Mouse (Mus musculus) MEL (cell line): ENCODE measurements around the gene Itga11. TPM values are rescaled to one million over a fixed set of nuclear protein-coding genes. Genes with fewer than 3 reads are reported as not detected.

ENCODE experiments used
- DNase-seq: peaks from one replicate; pipeline ENCODE4 v3.0.0; 2011; ENCODE audit warnings: low read depth, low spot score
- H3K27ac ChIP-seq: 2 replicates; pipeline ENCODE4 v1.5.1; 2012; ENCODE audit warnings: low read depth, mild to moderate bottlenecking, control low read depth, low read length, moderate library complexity; ENCODE audit not compliant: control insufficient read depth
- H3K27me3 ChIP-seq, 2 experiments: fragments of 150-350 bp in 1 of 2; sonication (generic) in 1 of 2; 2 replicates each; pipeline ENCODE4 v1.6.1; 2012; ENCODE audit warnings: low read length in 2 of 2, mild to moderate bottlenecking in 2 of 2, improper control_type of control experiment in 1 of 2, moderate library complexity in 1 of 2; ENCODE audit not compliant: insufficient read depth in 2 of 2, control insufficient read depth in 1 of 2
- H3K36me3 ChIP-seq, 2 experiments: 2 replicates each; pipeline ENCODE4 v1.6.1; 2012 to 2014; ENCODE audit warnings: low read length in 2 of 2, improper control_type of control experiment in 1 of 2, inconsistent platforms in 1 of 2, mild to moderate bottlenecking in 1 of 2; ENCODE audit not compliant: insufficient read depth in 2 of 2, control insufficient read depth in 1 of 2
- H3K4me1 ChIP-seq, 2 experiments: fragments of 150-350 bp in 1 of 2; sonication (generic) in 1 of 2; 2 replicates each; pipeline ENCODE4 v1.6.1; 2012; ENCODE audit warnings: low read length in 2 of 2, improper control_type of control experiment in 1 of 2, mild to moderate bottlenecking in 1 of 2; ENCODE audit not compliant: insufficient read depth in 2 of 2, control insufficient read depth in 1 of 2
- H3K4me3 ChIP-seq, 2 experiments: fragments of 150-350 bp in 1 of 2; sonication (generic) in 1 of 2; 2 replicates each; pipeline ENCODE4 v1.5.1; 2012; ENCODE audit warnings: low read depth in 2 of 2, low read length in 2 of 2, mild to moderate bottlenecking in 2 of 2, moderate library complexity in 2 of 2, control low read depth in 1 of 2, improper control_type of control experiment in 1 of 2; ENCODE audit not compliant: control insufficient read depth in 1 of 2, insufficient read depth in 1 of 2
- H3K79me2 ChIP-seq: 2 replicates; pipeline ENCODE4 v1.6.1; 2012; ENCODE audit warnings: mild to moderate bottlenecking, low read length, moderate library complexity; ENCODE audit not compliant: control insufficient read depth, poor library complexity, insufficient read depth
- H3K9ac ChIP-seq: 2 replicates; pipeline ENCODE4 v1.6.1; 2012; ENCODE audit warnings: low read depth, mild to moderate bottlenecking, control low read depth, low read length, moderate library complexity; ENCODE audit not compliant: control insufficient read depth, poor library complexity, severe bottlenecking
- H3K9me3 ChIP-seq: fragments of 150-350 bp; sonication (generic); replicated peaks from 2 replicates; pipeline ENCODE4 v1.6.1; 2012; ENCODE audit warnings: mild to moderate bottlenecking, low read length, improper control_type of control experiment, moderate library complexity; ENCODE audit not compliant: insufficient read depth
- CHD2 ChIP-seq: IDR thresholded peaks from 2 replicates; pipeline ENCODE4 v1.6.1; 2011; ENCODE audit warnings: low read length, improper control_type of control experiment
- CTCF ChIP-seq, 3 experiments: IDR thresholded peaks in 2 of 3; conservative IDR thresholded peaks in 1 of 3; 2 replicates each; pipeline ENCODE4 v1.5.1; 2011 to 2012; ENCODE audit warnings: low read length in 3 of 3, low read depth in 2 of 3, mild to moderate bottlenecking in 2 of 3, improper control_type of control experiment in 1 of 3, inconsistent platforms in 1 of 3, mixed read lengths in 1 of 3, moderate library complexity in 1 of 3; ENCODE audit not compliant: control insufficient read depth in 1 of 3, insufficient read depth in 1 of 3, poor library complexity in 1 of 3, severe bottlenecking in 1 of 3
- E2F4 ChIP-seq: IDR thresholded peaks from 2 replicates; pipeline ENCODE4 v1.6.1; 2011; ENCODE audit warnings: low read depth, low read length, improper control_type of control experiment, borderline replicate concordance
- ELF1 ChIP-seq: IDR thresholded peaks from 2 replicates; pipeline ENCODE4 v1.6.1; 2014; ENCODE audit warnings: low read depth, mild to moderate bottlenecking, inconsistent platforms, low read length, improper control_type of control experiment, moderate library complexity
- EP300 ChIP-seq, 2 experiments: IDR thresholded peaks; 2 replicates each; pipeline ENCODE4 v1.6.1; 2011; ENCODE audit warnings: improper control_type of control experiment in 2 of 2, low read length in 2 of 2, low read depth in 1 of 2, mild to moderate bottlenecking in 1 of 2
- HCFC1 ChIP-seq: IDR thresholded peaks from 2 replicates; pipeline ENCODE4 v1.6.1; 2012; ENCODE audit warnings: low read depth, mild to moderate bottlenecking, inconsistent platforms, low read length, improper control_type of control experiment, moderate library complexity
- KAT2A ChIP-seq: conservative IDR thresholded peaks from 2 replicates; pipeline ENCODE4 v1.6.1; 2012; ENCODE audit warnings: low read depth, low read length, improper control_type of control experiment, inconsistent platforms
- MAFK ChIP-seq: IDR thresholded peaks from 2 replicates; pipeline ENCODE4 v1.6.1; 2011; ENCODE audit warnings: low read depth, mild to moderate bottlenecking, low read length, improper control_type of control experiment, borderline replicate concordance
- MAZ ChIP-seq: IDR thresholded peaks from 2 replicates; pipeline ENCODE4 v1.6.1; 2012; ENCODE audit warnings: low read depth, mild to moderate bottlenecking, inconsistent platforms, low read length, improper control_type of control experiment
- MEF2A ChIP-seq: IDR thresholded peaks from 2 replicates; pipeline ENCODE4 v1.6.1; 2014; ENCODE audit warnings: low read depth, mild to moderate bottlenecking, inconsistent platforms, low read length, improper control_type of control experiment; ENCODE audit not compliant: poor library complexity, insufficient replicate concordance, severe bottlenecking; ENCODE audit errors: extremely low read depth
- POLR2AphosphoS2 ChIP-seq: IDR thresholded peaks from 2 replicates; pipeline ENCODE4 v1.6.1; 2011; ENCODE audit warnings: low read length, improper control_type of control experiment
- POLR2AphosphoS5 ChIP-seq: IDR thresholded peaks from 2 replicates; pipeline ENCODE4 v1.6.1; 2012; ENCODE audit warnings: low read depth, borderline replicate concordance, mild to moderate bottlenecking, inconsistent platforms, low read length, moderate library complexity, mixed read lengths
- SMC3 ChIP-seq: IDR thresholded peaks from 2 replicates; pipeline ENCODE4 v1.6.1; 2011; ENCODE audit warnings: low read depth, low read length, improper control_type of control experiment
- TCF12 ChIP-seq: IDR thresholded peaks from 2 replicates; pipeline ENCODE4 v1.6.1; 2014; ENCODE audit warnings: low read depth, mild to moderate bottlenecking, inconsistent platforms, low read length, improper control_type of control experiment, moderate library complexity
- ZNF384 ChIP-seq: IDR thresholded peaks from 2 replicates; pipeline ENCODE4 v1.6.1; 2012; ENCODE audit warnings: low read depth, mild to moderate bottlenecking, inconsistent platforms, low read length, improper control_type of control experiment
- polyA plus RNA-seq, 2 experiments: library from polyadenylated mRNA; stranded (reverse) in 1 of 2; unstranded in 1 of 2; fragments of >175 nt in 1 of 2; fragments of >200 nt in 1 of 2; gene quantifications; 2 replicates each; pipeline versions ENCODE4 v1.2.1 to v1.2.4; 2012; ENCODE audit warnings: low replicate concordance in 2 of 2, low read depth in 1 of 2; ENCODE audit not compliant: insufficient read length in 2 of 2, insufficient read depth in 1 of 2, missing spikeins in 1 of 2
- total RNA-seq: library from RNA; depleted of rRNA; stranded (reverse); fragments of 300-350 nt; gene quantifications from 2 replicates; pipeline ENCODE4 v1.2.3, GENCODE M21; 2012

The Itga11 gene
- total and polyA plus RNA-seq, 3 experiments = not detected

GRCm38 (mm10) chr9:62665892-62666291 is 11.7 kb upstream of the Itga11 start:
- no peak overlapping the region for H3K4me3 ChIP-seq
- no peak overlapping the region for H3K27ac ChIP-seq
- no peaks in the 10 kb centered on the region for H3K79me2 ChIP-seq
- no peak overlapping the region for H3K9ac ChIP-seq
- no peak for DNase-seq
- H3K9me3 ChIP-seq = no peaks in the 10 kb centered on the region
- no peaks in the 10 kb centered on the region for H3K4me1 ChIP-seq
- H3K36me3 ChIP-seq = no peaks in the 10 kb centered on the region
- TF ChIP-seq EP300 (IDR thresholded peaks at IDR 0.05; ENCODE audit: low read depth in 1 of 2, low read length in 2 of 2) (no peak), ZNF384 (no peak), KAT2A (no peak), CTCF (IDR thresholded peaks at IDR 0.05 in 2 of 3, conservative IDR thresholded peaks at IDR 0.05 in 1 of 3; ENCODE audit: control insufficient read depth in 1 of 3, insufficient read depth in 1 of 3, low read depth in 2 of 3, low read length in 3 of 3, poor library complexity in 1 of 3, severe bottlenecking in 1 of 3) (no peak), SMC3 (no peak), E2F4 (no peak), TCF12 (no peak), CHD2 (no peak)
- TF ChIP-seq, all 39 proteins: peak for 0
- H3K27me3 ChIP-seq = peaks cover 12 to 14% of the 10 kb centered on the region in 2 experiments

GRCm38 (mm10) chr9:62668503-62668902 is 9.1 kb upstream of the Itga11 start:
- Histone ChIP-seq H3K4me3 (no peak overlapping the region), H3K27ac (no peak overlapping the region), H3K9me3 (no peaks in the 10 kb centered on the region), H3K36me3 (no peaks in the 10 kb centered on the region), H3K27me3 (peaks cover 5 to 14% of the 10 kb centered on the region in 2 experiments), H3K79me2 (no peaks in the 10 kb centered on the region), H3K4me1 (no peaks in the 10 kb centered on the region), H3K9ac (no peak overlapping the region)
- DNase-seq = no peak
- no peak for TF ChIP-seq E2F4
- no peak for TF ChIP-seq POLR2AphosphoS5
- no peak for TF ChIP-seq MAFK
- no peak for TF ChIP-seq ZNF384

GRCm38 (mm10) chr9:62673241-62673640 is 4.4 kb upstream of the Itga11 start:
- Histone ChIP-seq H3K9me3 (no peaks in the 10 kb centered on the region), H3K79me2 (no peaks in the 10 kb centered on the region), H3K27me3 (peaks cover 0 to 7% of the 10 kb centered on the region in 2 experiments; a peak in 2 of 4 replicates), H3K36me3 (no peaks in the 10 kb centered on the region), H3K4me1 (no peaks in the 10 kb centered on the region), H3K27ac (no peak overlapping the region), H3K9ac (no peak overlapping the region), H3K4me3 (no peak overlapping the region)
- TF ChIP-seq MEF2A (no peak), EP300 (IDR thresholded peaks at IDR 0.05; ENCODE audit: low read depth in 1 of 2, low read length in 2 of 2) (no peak), POLR2AphosphoS2 (no peak), MAFK (no peak), ELF1 (no peak), TCF12 (no peak), HCFC1 (no peak), MAZ (no peak)
- DNase-seq = no peak
